Mouse (Mus musculus) neural tube, embryonic 11.5 days (tissue): ENCODE data around the gene Exoc3l. TPM values are rescaled to one million over a fixed set of nuclear protein-coding genes. Genes with fewer than 3 reads are reported as not detected.

Source experiments
- ATAC-seq: fragments of 200-750 bp; cut with Nextera tagmentation; 2 replicates; pipeline ENCODE4 v1.8.0; 2017; ENCODE audit warnings: moderate number of reproducible peaks, mild to moderate bottlenecking, moderate TSS enrichment, moderate library complexity; ENCODE audit not compliant: insufficient read depth, low FRiP score, low TSS enrichment
- DNase-seq: peaks from one replicate; pipeline ENCODE4 v3.0.0-alpha.2; 2015; ENCODE audit warnings: low spot score
- H3K27ac ChIP-seq: fragments of 300-500 bp; sonication (generic); 2 replicates; pipeline ENCODE4 v1.5.1; 2014; ENCODE audit warnings: low read depth, mild to moderate bottlenecking, low read length
- H3K27me3 ChIP-seq: fragments of 300-500 bp; sonication (generic); 2 replicates; pipeline ENCODE4 v1.6.1; 2014; ENCODE audit warnings: mild to moderate bottlenecking, low read length, mixed read lengths; ENCODE audit not compliant: control insufficient read depth, insufficient read depth
- H3K36me3 ChIP-seq: fragments of 300-500 bp; sonication (generic); 2 replicates; pipeline ENCODE4 v1.6.1; 2014; ENCODE audit warnings: mild to moderate bottlenecking, low read length, moderate library complexity, mixed read lengths; ENCODE audit not compliant: control insufficient read depth, insufficient read depth
- H3K4me1 ChIP-seq: fragments of 300-500 bp; sonication (generic); 2 replicates; pipeline ENCODE4 v1.6.1; 2014; ENCODE audit warnings: low read length, mixed read lengths; ENCODE audit not compliant: control insufficient read depth, insufficient read depth
- H3K4me2 ChIP-seq: fragments of 300-500 bp; sonication (generic); 2 replicates; pipeline ENCODE4 v1.6.1; 2014; ENCODE audit warnings: low read depth, mild to moderate bottlenecking, moderate library complexity
- H3K4me3 ChIP-seq: fragments of 300-500 bp; sonication (generic); 2 replicates; pipeline ENCODE4 v1.5.1; 2014; ENCODE audit warnings: low read depth, low read length
- H3K9ac ChIP-seq: fragments of 300-500 bp; sonication (generic); 2 replicates; pipeline ENCODE4 v1.6.1; 2014; ENCODE audit warnings: mild to moderate bottlenecking, low read length
- H3K9me3 ChIP-seq: fragments of 300-500 bp; sonication (generic); 2 replicates; pipeline ENCODE4 v1.6.1; 2016; ENCODE audit warnings: low read length; ENCODE audit not compliant: control insufficient read depth
- WGBS: fragments of 180-500 bp; shearing (Covaris S2); extraction: QIAGEN DNeasy Blood & Tissue Kit; methylation state at CpG from one replicate; pipeline ENCODE4 v1.1.7; 2014; 5-methylcytosine and 5-hydroxymethylcytosine counted together
- polyA plus RNA-seq: library from polyadenylated mRNA; unstranded; fragments of >200 nt; fragmentation: Nextera tagmentation; extraction: Ambion mirVana; gene quantifications from 2 replicates; pipeline ENCODE4 v1.2.1, GENCODE M21; 2014

Gene Exoc3l
- polyA plus RNA-seq, 1 experiment from 2014 or later, result 12.1 TPM

- DNase-seq, result no peak
- Histone ChIP-seq H3K27me3 (no peaks in the 10 kb centered on the region), H3K4me1 (no peaks in the 10 kb centered on the region), H3K9me3 (no peaks in the 10 kb centered on the region), H3K36me3 (no peaks in the 10 kb centered on the region), H3K4me3 (no peak overlapping the region), H3K9ac (no peak overlapping the region), H3K27ac (no peak overlapping the region), H3K4me2 (no peak overlapping the region)
- 0 out of 2 replicates have a peak, but pooled peaks have one; percentile 16 for ATAC-seq
- WGBS, result 45% methylated on average over 29 of the region's 32 CpGs
These were observed 40.7 kb upstream of the Exoc3l start for GRCm38 (mm10) chr8:105336373-105337130.

DNA sequence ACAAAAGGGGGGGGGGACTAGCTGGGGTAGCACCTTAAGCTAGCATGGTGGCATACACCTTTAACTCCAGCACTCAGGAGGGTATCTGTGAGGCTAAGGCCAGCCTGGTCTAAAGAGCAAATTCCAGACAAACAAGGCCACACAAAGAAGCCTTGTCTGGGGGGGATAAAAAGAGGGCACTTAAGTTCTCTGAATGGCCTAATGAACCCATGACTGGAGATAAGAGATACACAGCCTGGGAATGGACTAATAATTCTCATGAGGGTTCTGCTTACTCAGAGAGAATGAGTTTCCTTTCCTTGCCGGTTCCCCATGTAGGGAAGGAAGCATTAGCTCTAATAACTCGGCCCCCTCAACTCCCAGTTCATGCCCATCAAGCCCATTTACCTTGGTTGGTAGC lies 36.6 kb upstream of the Exoc3l start:
- WGBS, result 74% methylated on average over 2 of the region's 2 CpGs
- Histone ChIP-seq H3K36me3 (peaks cover 19% of the 10 kb centered on the region), H3K4me1 (no peaks in the 10 kb centered on the region)

DNA sequence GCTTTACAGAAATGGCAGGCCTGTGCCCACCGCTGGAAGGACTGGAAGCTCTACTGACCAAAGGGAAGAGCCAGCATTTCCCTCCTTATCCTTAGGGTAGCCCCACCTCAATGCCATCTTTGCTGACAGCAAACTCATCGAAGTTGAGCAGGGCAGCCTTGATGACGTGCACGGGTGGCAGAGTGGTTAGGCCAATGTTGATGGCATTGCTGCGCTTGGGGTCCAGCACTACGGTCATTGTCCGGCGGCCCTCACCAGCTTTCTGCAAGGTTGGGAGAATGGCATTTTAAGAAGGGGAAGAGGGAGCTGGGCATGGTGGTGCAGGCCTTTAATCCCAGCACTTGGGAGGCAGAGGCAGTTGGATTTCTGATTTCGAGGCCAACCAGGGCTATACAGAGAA lies 36.0 kb upstream of the Exoc3l start:
- Histone ChIP-seq H3K27me3 (no peaks in the 10 kb centered on the region), H3K4me1 (peaks cover 5% of the 10 kb centered on the region; the same call in 1 of the 2 replicates), H3K27ac (no peak overlapping the region), H3K4me2 (no peak overlapping the region), H3K9ac (no peak overlapping the region), H3K36me3 (peaks cover 19% of the 10 kb centered on the region), H3K4me3 (no peak overlapping the region), H3K9me3 (no peaks in the 10 kb centered on the region)
- no peak for DNase-seq
- 91% methylated on average over 9 of the region's 9 CpGs for WGBS
- no peak for ATAC-seq

More for the DNA sequence above, 36.6 kb upstream of the Exoc3l start:
- Histone ChIP-seq H3K9ac (no peak overlapping the region), H3K9me3 (no peaks in the 10 kb centered on the region), H3K4me2 (no peak overlapping the region), H3K4me3 (no peak overlapping the region), H3K27ac (no peak overlapping the region), H3K27me3 (no peaks in the 10 kb centered on the region)
- DNase-seq, result no peak
- no peak for ATAC-seq

- Histone ChIP-seq H3K9me3 (no peaks in the 10 kb centered on the region), H3K4me2 (no peak overlapping the region), H3K27ac (no peak overlapping the region), H3K36me3 (peaks cover 19% of the 10 kb centered on the region), H3K9ac (no peak overlapping the region), H3K4me1 (peaks cover 5% of the 10 kb centered on the region; the same call in 1 of the 2 replicates), H3K4me3 (no peak overlapping the region), H3K27me3 (no peaks in the 10 kb centered on the region)
- no peak for DNase-seq
- no peak for ATAC-seq
- 95% methylated on average over 22 of the region's 22 CpGs for whole genome bisulfite sequencing
These were observed 35.6 kb upstream of the Exoc3l start for GRCm38 (mm10) chr8:105331469-105331868.

GRCm38 (mm10) chr8:105330325-105330724 lies 34.4 kb upstream of the Exoc3l start:
- Histone ChIP-seq H3K9me3 (no peaks in the 10 kb centered on the region), H3K4me1 (peaks cover 6% of the 10 kb centered on the region), H3K4me2 (no peak overlapping the region), H3K4me3 (no peak overlapping the region), H3K9ac (no peak overlapping the region), H3K27me3 (no peaks in the 10 kb centered on the region), H3K27ac (no peak overlapping the region), H3K36me3 (peaks cover 19% of the 10 kb centered on the region)
- ATAC-seq (no peak), DNase-seq (no peak)
- 92% methylated on average over 12 of the region's 12 CpGs for WGBS

DNA sequence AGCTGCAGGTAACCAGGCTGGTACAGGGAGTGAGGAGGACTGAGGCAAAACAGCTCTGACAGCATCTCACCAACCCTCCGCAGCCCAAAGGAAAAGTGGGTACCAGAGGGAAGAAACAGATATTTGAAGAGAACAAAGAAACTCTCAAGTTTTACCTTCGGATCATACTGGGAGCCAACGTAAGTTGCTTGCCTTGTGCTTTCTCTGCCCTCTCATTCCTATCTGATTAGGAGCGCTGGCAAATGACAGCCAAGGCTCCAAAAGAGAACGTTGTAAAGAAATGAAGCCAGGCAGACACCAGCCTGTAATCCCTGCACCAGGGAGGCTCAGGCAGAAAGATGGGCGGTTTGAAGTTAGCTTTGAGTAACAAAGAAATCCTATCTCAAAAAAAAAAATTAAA lies 31.1 kb upstream of the Exoc3l start:
- no peak for DNase-seq
- peak overlapping the region; percentile 65 for H3K9ac ChIP-seq

GRCm38 (mm10) chr8:105326141-105326672 lies 30.3 kb upstream of the Exoc3l start, which contains the start of the genes Lrrc29 and Tmem208:
Gene Lrrc29, minus strand, starts transcription at chr8:105326278.
Gene Tmem208, plus strand, starts transcription at chr8:105326354.
- under 1% methylated on average over 36 of the region's 36 CpGs for WGBS
- H3K36me3 ChIP-seq, result peaks cover 19% of the 10 kb centered on the region
- H3K4me1 ChIP-seq, result peaks cover 9% of the 10 kb centered on the region
- peak within 1 kb of the TSS; percentile 84 for H3K27ac ChIP-seq
- peak; percentile 97 for DNase-seq
- H3K27me3 ChIP-seq, result no peaks in the 10 kb centered on the region
- H3K4me2 ChIP-seq, result peak within 1 kb of the TSS; percentile 87
- peak within 1 kb of the TSS; percentile 80 for H3K9ac ChIP-seq
- no peaks in the 10 kb centered on the region for H3K9me3 ChIP-seq
- peak within 1 kb of the TSS; percentile 77 for H3K4me3 ChIP-seq
- ATAC-seq, result peak; percentile 91

More for the DNA sequence above, 31.1 kb upstream of the Exoc3l start:
- no peaks in the 10 kb centered on the region for H3K9me3 ChIP-seq
- H3K4me1 ChIP-seq, result peaks cover 9% of the 10 kb centered on the region
- 50% methylated on average over 6 of the region's 6 CpGs for WGBS
- peak overlapping the region; percentile 77 for H3K4me3 ChIP-seq
- H3K4me2 ChIP-seq, result peak overlapping the region; percentile 87
- H3K27ac ChIP-seq, result no peak overlapping the region
- peaks cover 19% of the 10 kb centered on the region for H3K36me3 ChIP-seq
- 0 out of 2 replicates have a peak, but pooled peaks have one; percentile 0 for ATAC-seq
- no peaks in the 10 kb centered on the region for H3K27me3 ChIP-seq

- under 1% methylated on average over 12 of the region's 12 CpGs for WGBS
- Histone ChIP-seq H3K36me3 (peaks cover 19% of the 10 kb centered on the region), H3K4me2 (peak overlapping the region; percentile 76), H3K4me1 (peaks cover 9% of the 10 kb centered on the region), H3K4me3 (peak overlapping the region; percentile 77), H3K27ac (peak overlapping the region; percentile 84), H3K9ac (peak overlapping the region; percentile 80), H3K9me3 (no peaks in the 10 kb centered on the region), H3K27me3 (no peaks in the 10 kb centered on the region)
- ATAC-seq, result peak; percentile 63
- DNase-seq, result peak; percentile 67
These were observed 29.8 kb upstream of the Exoc3l start for GRCm38 (mm10) chr8:105325641-105326093.
